Mouse (Mus musculus) myocyte (in vitro differentiated cells): ENCODE results near the gene Psmb1.

Source experiments
- MAX ChIP-seq: IDR thresholded peaks from one replicate; pipeline ENCODE4 v1.6.1; 2011; ENCODE audit warnings: low read depth, mild to moderate bottlenecking, control low read depth
- MYOG ChIP-seq, 3 experiments: IDR thresholded peaks; one replicate each; pipeline ENCODE4 v1.6.1; 2011; ENCODE audit warnings: control low read depth in 2 of 3, low read depth in 2 of 3, mild to moderate bottlenecking in 2 of 3; ENCODE audit not compliant: insufficient read length in 2 of 3, control insufficient read depth in 1 of 3, insufficient read depth in 1 of 3
- POLR2A ChIP-seq: IDR thresholded peaks from one replicate; pipeline ENCODE4 v1.6.1; 2011; ENCODE audit warnings: low read depth, mild to moderate bottlenecking, control low read depth, moderate library complexity; ENCODE audit not compliant: insufficient read length
- TCF12 ChIP-seq: IDR thresholded peaks from one replicate; pipeline ENCODE4 v1.6.1; 2011; ENCODE audit warnings: mild to moderate bottlenecking, control low read depth; ENCODE audit not compliant: poor library complexity, insufficient read depth, severe bottlenecking
- USF1 ChIP-seq: IDR thresholded peaks from one replicate; pipeline ENCODE4 v1.6.1; 2011; ENCODE audit warnings: low read depth, mild to moderate bottlenecking, control low read depth, moderate library complexity

- TF ChIP-seq TCF12: no peak
- TF ChIP-seq MYOG (IDR thresholded peaks at IDR 0.05; ENCODE audit: control insufficient read depth in 1 of 3, insufficient read depth in 1 of 3, insufficient read length in 2 of 3, low read depth in 2 of 3): no peak
- no peak for TF ChIP-seq MAX
- no peak for TF ChIP-seq USF1
- no peak for TF ChIP-seq POLR2A
Measured at GRCm38 (mm10) chr17:15526304-15526703, 26.8 kb upstream of the Psmb1 start.
